Mouse (Mus musculus) hindbrain, postnatal 0 days (tissue): ENCODE data around the gene Bbs1. TPM values are rescaled to one million over a fixed set of nuclear protein-coding genes. Genes with fewer than 3 reads are reported as not detected.

Experiments used
- ATAC-seq: fragments of 200-750 bp; cut with Nextera tagmentation; 2 replicates; pipeline ENCODE4 v1.8.0; 2017; ENCODE audit warnings: mild to moderate bottlenecking, moderate TSS enrichment, moderate library complexity
- DNase-seq: peaks from one replicate; pipeline ENCODE4 v3.0.0-alpha.2; 2015; ENCODE audit warnings: low spot score
- H3K27ac ChIP-seq: fragments of 300-500 bp; sonication (generic); 2 replicates; pipeline ENCODE4 v1.5.1; 2014; ENCODE audit warnings: mild to moderate bottlenecking
- H3K27me3 ChIP-seq: fragments of 300-500 bp; sonication (generic); 2 replicates; pipeline ENCODE4 v1.6.1; 2014; ENCODE audit warnings: low read length, mixed read lengths; ENCODE audit not compliant: insufficient read depth
- H3K36me3 ChIP-seq: fragments of 300-500 bp; sonication (generic); 2 replicates; pipeline ENCODE4 v1.6.1; 2014; ENCODE audit warnings: low read length, mixed read lengths; ENCODE audit not compliant: insufficient read depth
- H3K4me1 ChIP-seq: fragments of 300-500 bp; sonication (generic); 2 replicates; pipeline ENCODE4 v1.6.1; 2014; ENCODE audit warnings: antibody characterized with exemption, low read length, mixed read lengths; ENCODE audit not compliant: insufficient read depth
- H3K4me2 ChIP-seq: fragments of 300-500 bp; sonication (generic); 2 replicates; pipeline ENCODE4 v1.6.1; 2014; ENCODE audit warnings: low read depth, mild to moderate bottlenecking, low read length, moderate library complexity, mixed read lengths
- H3K4me3 ChIP-seq: fragments of 300-500 bp; sonication (generic); 2 replicates; pipeline ENCODE4 v1.5.1; 2014; ENCODE audit warnings: low read length
- H3K9ac ChIP-seq: fragments of 300-500 bp; sonication (generic); replicated peaks from 2 replicates; pipeline ENCODE4 v1.6.1; 2014; ENCODE audit warnings: mild to moderate bottlenecking, low read length, moderate library complexity, mixed read lengths
- H3K9me3 ChIP-seq: fragments of 300-500 bp; sonication (generic); 2 replicates; pipeline ENCODE4 v1.6.1; 2016; ENCODE audit warnings: low read length, mixed read lengths
- CTCF ChIP-seq: IDR thresholded peaks from 2 replicates; pipeline ENCODE4 v1.5.1; 2016; ENCODE audit warnings: antibody characterized with exemption, control low read depth, low read depth
- WGBS: fragments of 180-500 bp; shearing (Covaris S2); extraction: QIAGEN DNeasy Blood & Tissue Kit; methylation state at CpG from one replicate; pipeline ENCODE4 v1.1.7; 2014; 5-methylcytosine and 5-hydroxymethylcytosine counted together
- polyA plus RNA-seq: library from polyadenylated mRNA; unstranded; fragments of >200 nt; fragmentation: Nextera tagmentation; extraction: Ambion mirVana; gene quantifications from 2 replicates; pipeline ENCODE4 v1.2.1, GENCODE M21; 2015
- total RNA-seq: library from RNA; depleted of rRNA; stranded (reverse); fragments of >200 nt; gene quantifications from 2 replicates; pipeline ENCODE4 v1.2.3, GENCODE M21; 2014

Bbs1 gene
- total and polyA plus RNA-seq, 2 experiments from 2014 or later, result 7.3 to 37.6 TPM

DNA sequence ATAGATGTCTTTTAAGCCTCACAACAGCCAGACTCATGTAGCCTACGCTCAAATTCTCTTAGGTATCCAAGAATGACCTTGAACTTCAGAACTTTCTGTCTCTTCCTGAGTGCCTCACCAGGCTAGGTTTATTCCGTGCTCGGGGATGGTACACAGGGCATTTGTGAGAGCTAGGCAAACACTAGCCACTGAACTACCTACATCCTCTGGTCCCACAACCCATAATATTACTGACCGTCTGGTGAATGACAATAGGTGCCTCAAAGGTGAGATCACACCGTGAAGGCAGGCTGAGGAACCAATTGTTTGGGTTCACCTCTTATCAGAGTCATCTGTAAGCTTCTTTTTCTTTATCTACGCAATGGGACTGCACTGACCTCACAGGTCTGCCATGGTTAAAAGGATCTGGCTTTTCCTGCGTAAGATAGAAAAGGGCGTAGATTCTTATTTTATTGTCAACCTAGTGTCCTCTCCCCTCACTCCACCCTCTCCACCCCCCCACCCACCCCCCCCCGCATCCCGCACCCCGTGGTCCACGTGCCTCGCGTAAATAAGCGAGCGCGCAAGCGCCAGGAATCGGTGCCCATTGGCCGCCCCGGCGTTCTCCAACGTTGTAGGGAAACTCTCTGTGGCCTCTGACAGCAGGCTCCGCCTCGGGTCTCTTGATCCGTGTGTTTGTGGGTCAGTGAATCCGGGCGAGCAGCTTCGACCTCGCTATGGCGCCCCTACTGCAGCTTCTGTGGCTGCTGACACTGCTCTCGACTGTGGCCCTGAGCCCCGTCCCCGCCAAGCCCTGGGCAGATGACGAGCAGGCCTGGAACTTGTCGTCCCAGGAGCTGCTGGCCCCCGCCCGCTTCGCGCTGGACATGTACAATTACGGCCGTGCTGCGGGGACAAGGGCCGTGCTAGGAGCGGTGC is 51.6 kb downstream of the Bbs1 start, which contains the start of gene Ctsf:
Gene Ctsf (plus strand): TSS at position 579 of the 918 bp plus-strand sequence.
- H3K4me1 ChIP-seq, result no peaks in the 10 kb centered on the region
- no peaks in the 10 kb centered on the region for H3K9me3 ChIP-seq
- WGBS, result 4% methylated on average over 45 of the region's 45 CpGs
- peak; percentile 93 for ATAC-seq
- H3K27ac ChIP-seq, result peak within 1 kb of the TSS; percentile 60
- peak within 1 kb of the TSS; percentile 76 for H3K9ac ChIP-seq
- peak; percentile 93 for DNase-seq
- no peaks in the 10 kb centered on the region for H3K27me3 ChIP-seq
- peaks cover 12% of the 10 kb centered on the region for H3K36me3 ChIP-seq
- H3K4me3 ChIP-seq, result peak within 1 kb of the TSS; percentile 75
- peak within 1 kb of the TSS; percentile 99 for H3K4me2 ChIP-seq
- no peak; the same call in 1 of the 2 replicates for TF ChIP-seq CTCF

DNA sequence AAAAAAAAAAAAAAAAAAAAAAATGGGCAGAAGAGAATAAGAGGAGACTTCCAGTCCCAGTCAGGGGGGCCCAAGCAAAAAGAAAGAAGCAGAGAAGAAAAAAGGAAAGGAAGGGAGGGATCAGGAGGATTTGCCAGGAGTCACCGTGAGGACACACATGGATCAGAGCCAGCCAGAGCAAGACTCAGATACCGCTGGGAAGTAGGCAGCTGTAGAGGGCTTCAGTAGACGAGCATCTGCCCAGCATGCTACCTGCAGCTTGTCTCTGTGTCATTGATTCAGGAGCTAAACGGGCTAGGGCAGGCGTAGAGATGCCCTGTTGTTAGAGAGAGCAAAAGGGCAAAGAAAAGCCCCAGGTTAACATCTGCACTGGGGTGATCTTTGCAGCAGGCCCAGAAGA is 56.1 kb downstream of the Bbs1 start:
- ATAC-seq (no peak), DNase-seq (no peak)
- no peak for TF ChIP-seq CTCF
- Histone ChIP-seq H3K36me3 (no peaks in the 10 kb centered on the region), H3K9ac (no peak overlapping the region), H3K4me1 (no peaks in the 10 kb centered on the region), H3K4me3 (no peak overlapping the region), H3K27ac (no peak overlapping the region), H3K9me3 (no peaks in the 10 kb centered on the region), H3K4me2 (no peak overlapping the region), H3K27me3 (no peaks in the 10 kb centered on the region)
- WGBS, result 38% methylated on average over 5 of the region's 5 CpGs

DNA sequence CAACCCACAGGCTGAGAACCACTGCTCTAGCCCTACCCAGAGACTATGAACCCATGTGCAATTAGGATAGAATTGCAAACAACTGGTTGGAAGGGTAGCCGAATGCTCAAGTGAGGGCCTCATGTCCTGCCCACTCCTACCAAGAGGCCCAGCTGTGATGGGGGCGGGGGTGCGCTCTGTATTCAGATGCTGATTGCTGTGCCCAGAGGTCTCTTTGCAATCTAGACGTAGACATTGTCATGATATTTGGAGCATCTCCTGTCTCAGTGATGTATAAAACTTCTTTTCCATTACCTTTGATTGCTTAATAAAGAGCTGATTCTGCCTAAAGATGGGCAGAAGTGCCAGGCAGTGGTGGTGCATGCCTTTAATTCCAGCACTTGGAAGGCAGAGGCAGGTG is 56.6 kb downstream of the Bbs1 start:
- TF ChIP-seq CTCF, result no peak
- WGBS, result 47% methylated on average over 4 of the region's 4 CpGs
- Histone ChIP-seq H3K4me1 (no peaks in the 10 kb centered on the region), H3K4me2 (no peak overlapping the region), H3K27ac (no peak overlapping the region), H3K9me3 (no peaks in the 10 kb centered on the region), H3K9ac (no peak overlapping the region), H3K4me3 (no peak overlapping the region), H3K27me3 (no peaks in the 10 kb centered on the region), H3K36me3 (no peaks in the 10 kb centered on the region)
- DNase-seq, result no peak
- no peak for ATAC-seq

DNA sequence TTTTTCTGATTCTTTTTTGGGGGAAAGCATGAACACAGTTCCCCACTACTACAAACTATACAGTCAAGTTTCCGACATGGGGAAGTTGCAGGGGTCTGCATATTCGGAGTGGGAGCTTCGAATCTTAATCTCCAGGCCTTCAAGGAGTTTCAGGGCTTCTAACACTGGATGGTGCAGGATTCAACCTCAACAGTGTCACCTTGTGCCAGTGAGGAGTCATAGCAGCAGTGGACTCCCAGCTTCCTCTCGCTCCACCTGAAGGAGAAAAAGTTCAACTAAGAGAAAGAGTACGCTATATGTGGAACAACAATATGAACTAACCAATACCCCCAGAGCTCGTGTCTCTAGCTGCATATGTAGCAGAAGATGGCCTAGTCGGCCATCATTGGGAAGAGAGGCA is 58.9 kb downstream of the Bbs1 start:
- H3K9ac ChIP-seq, result no peak overlapping the region
- 37% methylated on average over 7 of the region's 7 CpGs for WGBS
- TF ChIP-seq CTCF, result peak; percentile 73
- H3K4me3 ChIP-seq, result no peak overlapping the region
- H3K27me3 ChIP-seq, result no peaks in the 10 kb centered on the region
- DNase-seq (peak; percentile 62), ATAC-seq (no peak)
- H3K4me1 ChIP-seq, result no peaks in the 10 kb centered on the region
- no peak overlapping the region for H3K27ac ChIP-seq
- no peak overlapping the region for H3K4me2 ChIP-seq
- H3K9me3 ChIP-seq, result no peaks in the 10 kb centered on the region
- no peaks in the 10 kb centered on the region for H3K36me3 ChIP-seq

DNA sequence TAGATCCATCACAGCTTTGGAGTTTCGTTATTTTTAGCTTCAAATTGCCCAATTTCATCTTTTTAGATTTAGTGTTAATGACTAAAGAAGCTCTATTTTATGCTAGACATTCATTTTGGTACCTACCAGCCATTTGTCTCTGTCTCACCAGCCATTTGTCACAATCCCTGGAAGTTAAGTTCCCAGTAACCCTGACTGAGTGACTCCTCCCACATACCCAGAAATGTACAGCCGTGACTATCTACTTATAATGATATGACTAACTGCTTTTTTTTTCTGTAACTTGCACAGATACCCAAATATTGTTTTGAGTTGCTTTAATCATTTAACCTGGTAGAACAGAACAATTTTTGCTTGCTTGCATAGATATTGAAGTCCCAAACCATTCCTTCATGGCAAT is 60.6 kb downstream of the Bbs1 start:
- WGBS, result 71% methylated on average over 2 of the region's 2 CpGs
- no peak overlapping the region for H3K4me2 ChIP-seq
- H3K27me3 ChIP-seq, result 0 out of 2 replicates have a peak, but pooled peaks cover 5% of the 10 kb centered on the region
- no peak for ATAC-seq
- H3K9ac ChIP-seq, result no peak overlapping the region
- DNase-seq, result no peak
- H3K9me3 ChIP-seq, result no peaks in the 10 kb centered on the region
- H3K27ac ChIP-seq, result no peak overlapping the region
- H3K4me1 ChIP-seq, result no peaks in the 10 kb centered on the region
- TF ChIP-seq CTCF, result no peak
- no peak overlapping the region for H3K4me3 ChIP-seq
- no peaks in the 10 kb centered on the region for H3K36me3 ChIP-seq

DNA sequence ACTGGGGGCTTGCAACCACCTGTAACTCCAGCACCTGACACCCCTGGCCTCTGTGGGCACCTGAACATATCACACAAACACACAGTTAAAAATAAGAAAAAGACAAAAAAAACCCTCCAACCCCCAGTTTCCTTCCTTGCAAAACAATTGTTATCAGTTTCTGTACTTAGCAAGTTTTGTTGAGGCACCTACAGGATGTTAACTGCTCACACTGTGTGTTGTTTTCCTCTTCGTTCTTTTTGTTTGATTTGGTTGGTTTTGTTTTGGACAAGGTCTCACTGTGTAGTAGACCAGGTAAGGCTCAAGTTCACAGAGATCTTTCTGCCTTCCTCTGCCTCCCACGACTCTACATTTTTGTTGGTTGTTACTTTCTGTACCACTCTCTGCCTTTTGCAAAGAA is 63.8 kb downstream of the Bbs1 start:
- ATAC-seq, result no peak
- TF ChIP-seq CTCF, result no peak
- WGBS, result 65% methylated on average over 2 of the region's 2 CpGs

DNA sequence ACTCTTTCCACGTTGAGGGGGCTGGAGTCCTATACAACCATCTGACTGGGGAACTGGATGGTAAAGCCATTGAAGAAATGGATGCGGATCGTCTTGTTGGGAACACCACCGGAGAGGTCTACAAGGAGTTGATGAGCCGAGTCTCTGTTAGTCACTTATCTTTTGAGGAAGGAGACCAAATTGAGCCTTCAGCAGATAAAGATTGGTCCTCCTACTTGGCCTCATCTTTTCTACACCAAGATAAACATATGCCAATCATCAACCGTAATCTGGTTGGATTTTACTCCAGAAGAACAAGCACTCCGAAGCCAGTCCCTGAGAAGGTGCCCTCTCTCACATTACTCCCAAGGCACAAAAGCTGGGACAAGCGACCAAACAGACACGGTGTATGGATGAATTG is 65.6 kb downstream of the Bbs1 start:
- Histone ChIP-seq H3K36me3 (no peaks in the 10 kb centered on the region), H3K4me1 (peaks cover 6% of the 10 kb centered on the region; the same call in 1 of the 2 replicates), H3K9me3 (no peaks in the 10 kb centered on the region), H3K27ac (no peak overlapping the region), H3K4me3 (no peak overlapping the region), H3K9ac (no peak overlapping the region), H3K4me2 (no peak overlapping the region), H3K27me3 (peaks cover 13% of the 10 kb centered on the region; the same call in 1 of the 2 replicates)
- WGBS, result 86% methylated on average over 9 of the region's 9 CpGs
- DNase-seq, result no peak
- ATAC-seq, result no peak
- TF ChIP-seq CTCF, result no peak

More for the DNA sequence above, 63.8 kb downstream of the Bbs1 start:
- no peak overlapping the region for H3K9ac ChIP-seq
- DNase-seq, result no peak
- no peak overlapping the region for H3K27ac ChIP-seq
- no peak overlapping the region for H3K4me2 ChIP-seq
- no peaks in the 10 kb centered on the region for H3K9me3 ChIP-seq
- no peaks in the 10 kb centered on the region for H3K36me3 ChIP-seq
- peaks cover 13% of the 10 kb centered on the region; the same call in 1 of the 2 replicates for H3K27me3 ChIP-seq
- no peak overlapping the region for H3K4me3 ChIP-seq
- peaks cover 6% of the 10 kb centered on the region; the same call in 1 of the 2 replicates for H3K4me1 ChIP-seq
